29 mouse cellular contexts compared by ENCODE assay signal in genomic region chr2:103864254-103864653, GRCm38 (mm10).
DNase-seq lines count a peak whose midpoint lies in the region; ATAC-seq and TF ChIP-seq lines count a peak whose summit lies in the region.
"Had no signal": no experiment of that assay in that cellular context is flagged by ENCODE, and none has a peak within 500 bp of the region (broad histone marks: within the 10 kb centered on the region; RNA-seq: fewer than 3 reads in every experiment).

No protein-coding gene starts in this region.

- H3K9me3 ChIP-seq in stomach, postnatal 0 days (ENCODE audit: control insufficient read depth, low read length) = no peaks in the 10 kb centered on the region
- H3K9me3 ChIP-seq: embryonic facial prominence, embryonic 13.5 days; embryonic facial prominence, embryonic 15.5 days; forebrain, embryonic 10.5 days; forebrain, embryonic 12.5 days had no signal

- no peak for ATAC-seq in stomach, postnatal 0 days (ENCODE audit: low FRiP score, low TSS enrichment)
- ATAC-seq: activated CD4-positive, CD25-positive, alpha-beta regulatory T cell, adult 4 months; CD4-positive, CD25-positive, alpha-beta regulatory T cell, adult 4 months; forebrain, embryonic 14.5 days; forebrain, embryonic 16.5 days; Patski had no signal

- intact Hi-C loops in heart, postnatal 25 days (cut with DNase I) = no loop called here

- H3K27ac ChIP-seq in stomach, postnatal 0 days (replicated peaks) = no peak overlapping the region
- H3K27ac ChIP-seq: embryonic facial prominence, embryonic 13.5 days; embryonic facial prominence, embryonic 15.5 days; forebrain, embryonic 10.5 days; forebrain, embryonic 12.5 days had no signal

- no peak for TF ChIP-seq EP300 in stomach, postnatal 0 days (optimal IDR thresholded peaks at IDR 0.05)

- H3K4me1 ChIP-seq in stomach, postnatal 0 days (replicated peaks; ENCODE audit: control insufficient read depth, insufficient read depth) = no peaks in the 10 kb centered on the region
- H3K4me1 ChIP-seq: embryonic facial prominence, embryonic 15.5 days; forebrain, embryonic 10.5 days; forebrain, embryonic 12.5 days had no signal

- H3K4me3 ChIP-seq in stomach, postnatal 0 days (ENCODE audit: low read depth, low read length) = no peak overlapping the region
- H3K4me3 ChIP-seq: embryonic facial prominence, embryonic 13.5 days; embryonic facial prominence, embryonic 15.5 days; erythroblast, embryonic 14.5 days; forebrain, embryonic 10.5 days; forebrain, embryonic 12.5 days had no signal

- TF ChIP-seq CTCF in stomach, postnatal 0 days (IDR thresholded peaks at IDR 0.05; ENCODE audit: low read depth) = no peak

- H3K36me3 ChIP-seq in stomach, postnatal 0 days (ENCODE audit: control insufficient read depth, insufficient read depth, low read length) = no peaks in the 10 kb centered on the region
- H3K36me3 ChIP-seq: embryonic facial prominence, embryonic 13.5 days; embryonic facial prominence, embryonic 15.5 days; forebrain, embryonic 10.5 days; forebrain, embryonic 12.5 days; G1E had no signal

- no peaks in the 10 kb centered on the region for H3K27me3 ChIP-seq in stomach, postnatal 0 days (ENCODE audit: control insufficient read depth, insufficient read depth, low read length)
- H3K27me3 ChIP-seq: CH12.LX; embryonic facial prominence, embryonic 13.5 days; embryonic facial prominence, embryonic 15.5 days had no signal

- DNase-seq in heart, adult 11 months = peak; percentile 0
- DNase-seq in heart, postnatal 25 days (ENCODE audit: low spot score) = no peak
- peak; percentile 34 for DNase-seq in 3T3-L1 (ENCODE audit: low read depth, low spot score)
- peak; percentile 59 for DNase-seq in forelimb bud, embryonic 11.5 days (ENCODE audit: low read depth, low spot score)
- no peak for DNase-seq in adrenal gland, postnatal 4 days (ENCODE audit: low spot score in 2 of 2)
- DNase-seq in stomach, postnatal 0 days (ENCODE audit: low spot score) = no peak
- DNase-seq: adrenal gland, adult 8-10 months; adrenal gland, postnatal 14 days; adrenal gland, postnatal 36 days; B cell, adult 2 months; cerebellum, adult 11 months; cerebellum, adult 18-20 months; cerebellum, adult 8-10 months; cerebellum, adult 9-11 months; cerebellum, postnatal 14 days; cerebellum, postnatal 36 days; embryo, embryonic 11 days had no signal

- H3K9ac ChIP-seq in stomach, postnatal 0 days (ENCODE audit: low read length) = no peak overlapping the region
- H3K9ac ChIP-seq: embryonic facial prominence, embryonic 13.5 days; embryonic facial prominence, embryonic 15.5 days; forebrain, embryonic 12.5 days had no signal

- no peak overlapping the region for H3K4me2 ChIP-seq in stomach, postnatal 0 days (replicated peaks; ENCODE audit: low read depth)
- H3K4me2 ChIP-seq: embryonic facial prominence, embryonic 13.5 days; embryonic facial prominence, embryonic 15.5 days; forebrain, embryonic 12.5 days had no signal

- WGBS in stomach, postnatal 0 days = 70% methylated on average over 2 of the region's 2 CpGs

Comparison
In these comparisons a context has a peak if more than half of its experiments do, and no peak if none do; other contexts are left out.
1. DNase-seq: peak in heart, adult 11 months (single experiment), 3T3-L1 (single experiment) and forelimb bud, embryonic 11.5 days (single experiment); none in heart, postnatal 25 days (single experiment), adrenal gland, postnatal 4 days (0 of 2) and stomach, postnatal 0 days (single experiment).